Mouse (Mus musculus): ENCODE measurements around the gene Ddo. TPM values are rescaled to one million over a fixed set of nuclear protein-coding genes. Genes with fewer than 3 reads are reported as not detected.

Gene Ddo
- polyA plus RNA-seq, 1 experiment from 2014 or later = 0.66 TPM

DNA sequence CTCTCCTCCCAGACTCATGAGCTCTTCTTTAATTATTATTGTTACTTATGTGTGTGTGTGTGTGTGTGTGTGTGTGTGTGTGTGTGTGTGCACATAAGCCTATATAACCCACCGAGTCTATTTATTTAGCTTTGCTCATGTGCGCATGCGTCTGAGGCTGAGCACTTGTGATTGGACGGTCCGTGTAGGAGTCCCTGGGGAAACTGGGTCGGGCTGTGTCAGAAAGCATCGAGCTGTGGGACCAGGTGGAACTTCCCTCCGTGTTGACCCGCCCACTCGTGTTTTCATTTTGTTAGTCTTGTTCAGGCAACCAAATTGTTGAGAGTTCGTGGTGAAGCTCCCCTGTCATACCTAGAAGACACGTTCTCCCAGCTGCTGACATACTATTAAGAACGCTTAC, 88.6 kb downstream of the Ddo start:
- Histone ChIP-seq H3K36me3 (no peaks in the 10 kb centered on the region), H3K9me3 (no peaks in the 10 kb centered on the region), H3K4me3 (no peak overlapping the region), H3K4me1 (peaks cover 30% of the 10 kb centered on the region), H3K27ac (no peak overlapping the region), H3K4me2 (no peak overlapping the region), H3K27me3 (no peaks in the 10 kb centered on the region), H3K9ac (no peak overlapping the region)
- 92% methylated on average over 13 of the region's 13 CpGs for WGBS
- no peak for ATAC-seq (ENCODE audit: insufficient number of reproducible peaks, insufficient read depth, low FRiP score, low TSS enrichment, low read depth)

GRCm38 (mm10) chr10:40719062-40719461, 89.3 kb downstream of the Ddo start:
- WGBS = 69% methylated on average over 6 of the region's 6 CpGs

DNA sequence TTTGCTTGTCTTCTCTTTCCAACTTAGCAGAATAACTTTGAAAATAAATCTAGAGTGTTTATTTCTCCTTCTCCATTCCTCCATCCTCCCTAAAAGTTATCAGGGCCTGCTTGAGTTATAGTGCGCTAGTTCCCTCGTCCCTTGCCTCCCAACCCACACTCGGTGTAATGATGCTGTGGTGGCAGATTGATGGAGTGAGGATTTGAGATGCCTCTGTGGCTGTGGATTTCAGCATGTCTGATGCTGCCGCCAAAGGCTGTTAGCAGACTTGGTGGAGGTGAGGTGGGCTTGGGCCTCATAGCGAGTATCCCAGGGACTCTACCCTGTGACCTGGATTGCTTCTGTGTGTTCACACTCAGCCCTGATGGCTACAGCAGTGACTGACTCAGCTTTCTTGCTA, 91.1 kb downstream of the Ddo start:
- no peaks in the 10 kb centered on the region for H3K36me3 ChIP-seq
- 62% methylated on average over 5 of the region's 5 CpGs for WGBS
- peak overlapping the region; percentile 56 for H3K27ac ChIP-seq

More at GRCm38 (mm10) chr10:40719062-40719461, 89.3 kb downstream of the Ddo start:
- no peak overlapping the region for H3K4me2 ChIP-seq
- no peak overlapping the region for H3K27ac ChIP-seq
- H3K27me3 ChIP-seq = no peaks in the 10 kb centered on the region
- H3K36me3 ChIP-seq = no peaks in the 10 kb centered on the region
- H3K9me3 ChIP-seq = no peaks in the 10 kb centered on the region
- H3K4me3 ChIP-seq = no peak overlapping the region
- H3K9ac ChIP-seq = no peak overlapping the region
- peaks cover 31% of the 10 kb centered on the region for H3K4me1 ChIP-seq
- no peak for ATAC-seq (ENCODE audit: insufficient number of reproducible peaks, insufficient read depth, low FRiP score, low TSS enrichment, low read depth)

DNA sequence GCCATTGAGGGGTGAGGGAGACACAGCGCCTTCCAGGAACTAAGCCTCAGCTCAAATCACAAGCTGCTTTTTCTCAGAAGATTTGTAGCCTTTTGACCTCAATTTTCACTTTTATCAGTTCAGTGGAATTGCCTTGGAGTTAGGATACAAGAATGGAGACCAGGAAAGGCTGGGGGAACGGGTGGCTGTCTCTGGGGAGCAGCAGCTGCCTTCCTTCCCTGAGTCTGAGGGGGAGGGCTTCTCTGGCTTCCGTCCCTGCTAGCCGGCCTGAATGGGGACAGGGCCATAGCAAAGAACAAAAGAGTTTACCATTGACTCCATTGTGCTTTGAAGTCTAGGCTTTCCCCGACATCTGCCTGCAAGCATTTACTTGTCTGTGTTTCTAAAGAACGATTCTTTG, 94.5 kb downstream of the Ddo start:
- Histone ChIP-seq H3K4me2 (no peak overlapping the region), H3K9me3 (no peaks in the 10 kb centered on the region), H3K9ac (no peak overlapping the region), H3K27me3 (no peaks in the 10 kb centered on the region), H3K36me3 (no peaks in the 10 kb centered on the region), H3K4me1 (peaks cover 56% of the 10 kb centered on the region), H3K4me3 (no peak overlapping the region), H3K27ac (no peak overlapping the region)
- no peak for ATAC-seq (ENCODE audit: insufficient number of reproducible peaks, insufficient read depth, low FRiP score, low TSS enrichment, low read depth)
- 37% methylated on average over 6 of the region's 6 CpGs for WGBS

More for the DNA sequence above, 91.1 kb downstream of the Ddo start:
- Histone ChIP-seq H3K4me2 (no peak overlapping the region), H3K4me3 (no peak overlapping the region), H3K27me3 (no peaks in the 10 kb centered on the region), H3K4me1 (peaks cover 44% of the 10 kb centered on the region), H3K9ac (no peak overlapping the region), H3K9me3 (no peaks in the 10 kb centered on the region)
- ATAC-seq (ENCODE audit: insufficient number of reproducible peaks, insufficient read depth, low FRiP score, low TSS enrichment, low read depth) = no peak

DNA sequence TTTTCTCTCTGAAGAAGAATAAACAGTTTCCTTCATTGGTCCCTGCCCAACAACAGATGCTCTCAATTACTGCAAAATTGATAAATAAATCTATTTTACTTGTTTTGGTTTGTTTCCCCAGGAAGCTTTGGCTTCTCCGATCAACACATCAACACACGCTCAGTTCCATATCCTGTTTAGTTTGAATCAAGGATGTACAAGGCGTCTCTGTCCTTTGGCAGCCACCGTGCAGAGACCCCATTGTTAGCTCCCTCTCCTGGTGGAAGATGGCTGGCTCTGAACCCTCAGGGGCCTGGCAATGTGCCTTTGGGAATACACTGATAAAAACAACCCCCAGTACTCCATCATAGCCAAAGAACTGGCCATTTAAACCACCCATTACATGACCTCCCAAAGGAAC, 95.3 kb downstream of the Ddo start:
- WGBS = 34% methylated on average over 4 of the region's 4 CpGs
- Histone ChIP-seq H3K4me1 (peaks cover 49% of the 10 kb centered on the region), H3K27ac (no peak overlapping the region), H3K4me3 (no peak overlapping the region), H3K36me3 (no peaks in the 10 kb centered on the region), H3K27me3 (no peaks in the 10 kb centered on the region), H3K9me3 (no peaks in the 10 kb centered on the region), H3K9ac (no peak overlapping the region), H3K4me2 (no peak overlapping the region)
- no peak for ATAC-seq (ENCODE audit: insufficient number of reproducible peaks, insufficient read depth, low FRiP score, low TSS enrichment, low read depth)

GRCm38 (mm10) chr10:40725471-40725870, 95.7 kb downstream of the Ddo start:
- Histone ChIP-seq H3K4me3 (no peak overlapping the region), H3K9me3 (no peaks in the 10 kb centered on the region), H3K27me3 (no peaks in the 10 kb centered on the region), H3K36me3 (no peaks in the 10 kb centered on the region), H3K4me1 (peaks cover 47% of the 10 kb centered on the region), H3K4me2 (no peak overlapping the region), H3K27ac (no peak overlapping the region), H3K9ac (no peak overlapping the region)
- ATAC-seq (ENCODE audit: insufficient number of reproducible peaks, insufficient read depth, low FRiP score, low TSS enrichment, low read depth) = no peak
- 80% methylated on average over 4 of the region's 4 CpGs for WGBS

GRCm38 (mm10) chr10:40726288-40726902, 96.6 kb downstream of the Ddo start:
- Histone ChIP-seq H3K9ac (no peak overlapping the region), H3K4me2 (no peak overlapping the region), H3K4me1 (peaks cover 38% of the 10 kb centered on the region), H3K9me3 (no peaks in the 10 kb centered on the region), H3K4me3 (no peak overlapping the region), H3K27me3 (no peaks in the 10 kb centered on the region), H3K27ac (no peak overlapping the region), H3K36me3 (no peaks in the 10 kb centered on the region)
- no peak for ATAC-seq (ENCODE audit: insufficient number of reproducible peaks, insufficient read depth, low FRiP score, low TSS enrichment, low read depth)
- 52% methylated on average over 11 of the region's 11 CpGs for WGBS

GRCm38 (mm10) chr10:40726989-40727388, 97.2 kb downstream of the Ddo start:
- peaks cover 33% of the 10 kb centered on the region for H3K4me1 ChIP-seq
- no peaks in the 10 kb centered on the region for H3K36me3 ChIP-seq
- H3K9me3 ChIP-seq = no peaks in the 10 kb centered on the region
- no peak overlapping the region for H3K4me2 ChIP-seq
- H3K9ac ChIP-seq = no peak overlapping the region
- peaks cover 4% of the 10 kb centered on the region; the same call in 1 of the 2 replicates for H3K27me3 ChIP-seq
- no peak overlapping the region for H3K27ac ChIP-seq
- WGBS = 14% methylated on average over 5 of the region's 5 CpGs
- ATAC-seq (ENCODE audit: insufficient number of reproducible peaks, insufficient read depth, low FRiP score, low TSS enrichment, low read depth) = no peak
- H3K4me3 ChIP-seq = no peak overlapping the region

- Histone ChIP-seq H3K36me3 (no peaks in the 10 kb centered on the region), H3K27me3 (peaks cover 4% of the 10 kb centered on the region; the same call in 1 of the 2 replicates), H3K9me3 (no peaks in the 10 kb centered on the region), H3K4me2 (no peak overlapping the region), H3K4me1 (peaks cover 20% of the 10 kb centered on the region), H3K9ac (no peak overlapping the region), H3K4me3 (no peak overlapping the region), H3K27ac (no peak overlapping the region)
- 79% methylated on average over 5 of the region's 5 CpGs for WGBS
- ATAC-seq (ENCODE audit: insufficient number of reproducible peaks, insufficient read depth, low FRiP score, low TSS enrichment, low read depth) = no peak
Observed at GRCm38 (mm10) chr10:40730200-40730599, 100.4 kb downstream of the Ddo start.

Other genes with a start within 250 kb of the Ddo start
- not detected in 2 replicates for gene Slc22a16, start 59.7 kb upstream of the Ddo start, polyA plus RNA-seq (2015; fragmentation: Nextera tagmentation; extraction: Ambion mirVana)
- 1.7 and 2.0 TPM in 2 replicates for gene Mettl24, start 53.3 kb downstream of the Ddo start, polyA plus RNA-seq (2015; fragmentation: Nextera tagmentation; extraction: Ambion mirVana)

Data from embryonic facial prominence, embryonic 13.5 days (tissue).